Mouse (Mus musculus) embryonic facial prominence, embryonic 14.5 days (tissue): ENCODE measurements around the gene Tprg. TPM values are rescaled to one million over a fixed set of nuclear protein-coding genes. Genes with fewer than 3 reads are reported as not detected.

Source experiments
- ATAC-seq: fragments of 200-750 bp; cut with Nextera tagmentation; 2 replicates; pipeline ENCODE4 v1.8.0; 2017; ENCODE audit warnings: low read depth, moderate number of reproducible peaks, moderate TSS enrichment
- DNase-seq: peaks from one replicate; pipeline ENCODE4 v3.0.0-alpha.2; 2015; ENCODE audit warnings: low spot score
- H3K27ac ChIP-seq: fragments of 300-500 bp; sonication (generic); replicated peaks from 2 replicates; pipeline ENCODE4 v1.5.1; 2014; ENCODE audit warnings: low read depth, mild to moderate bottlenecking, low read length, moderate library complexity
- H3K27me3 ChIP-seq: fragments of 300-500 bp; sonication (generic); replicated peaks from 2 replicates; pipeline ENCODE4 v1.6.1; 2014; ENCODE audit warnings: low read length; ENCODE audit not compliant: control insufficient read depth, insufficient read depth
- H3K36me3 ChIP-seq: fragments of 300-500 bp; sonication (generic); 2 replicates; pipeline ENCODE4 v1.6.1; 2014; ENCODE audit warnings: low read length, mixed read lengths; ENCODE audit not compliant: control insufficient read depth, insufficient read depth
- H3K4me1 ChIP-seq: fragments of 300-500 bp; sonication (generic); 2 replicates; pipeline ENCODE4 v1.6.1; 2014; ENCODE audit warnings: antibody characterized with exemption, low read length; ENCODE audit not compliant: control insufficient read depth, insufficient read depth
- H3K4me2 ChIP-seq: fragments of 300-500 bp; sonication (generic); 2 replicates; pipeline ENCODE4 v1.6.1; 2014; ENCODE audit warnings: low read depth, mild to moderate bottlenecking, low read length, moderate library complexity, mixed read lengths
- H3K4me3 ChIP-seq: fragments of 300-500 bp; sonication (generic); 2 replicates; pipeline ENCODE4 v1.5.1; 2014; ENCODE audit warnings: low read depth, mild to moderate bottlenecking, low read length
- H3K9ac ChIP-seq: fragments of 300-500 bp; sonication (generic); 2 replicates; pipeline ENCODE4 v1.6.1; 2014; ENCODE audit warnings: low read depth, mild to moderate bottlenecking, low read length, moderate library complexity, mixed read lengths
- H3K9me3 ChIP-seq: fragments of 300-500 bp; sonication (generic); 2 replicates; pipeline ENCODE4 v1.6.1; 2016; ENCODE audit warnings: low read length; ENCODE audit not compliant: control insufficient read depth
- WGBS: fragments of 180-500 bp; shearing (Covaris S2); extraction: QIAGEN DNeasy Blood & Tissue Kit; methylation state at CpG from one replicate; pipeline ENCODE4 v1.1.7; 2014; 5-methylcytosine and 5-hydroxymethylcytosine counted together
- polyA plus RNA-seq: library from polyadenylated mRNA; unstranded; fragments of >200 nt; fragmentation: Nextera tagmentation; extraction: Ambion mirVana; gene quantifications from 2 replicates; pipeline ENCODE4 v1.2.1, GENCODE M21; 2014

Gene Tprg
- polyA plus RNA-seq, 1 experiment from 2014 or later = 3.5 TPM

GRCm38 (mm10) chr16:25468662-25469061, 182.0 kb downstream of the Tprg start:
- H3K9ac ChIP-seq = no peak overlapping the region
- ATAC-seq (0 out of 2 replicates have a peak, but pooled peaks have one; percentile 33), DNase-seq (peak; percentile 37)
- no peaks in the 10 kb centered on the region for H3K27me3 ChIP-seq
- no peaks in the 10 kb centered on the region for H3K36me3 ChIP-seq
- H3K9me3 ChIP-seq = no peaks in the 10 kb centered on the region
- H3K27ac ChIP-seq = no peak overlapping the region
- H3K4me1 ChIP-seq = peaks cover 12% of the 10 kb centered on the region
- WGBS = 46% methylated on average over 5 of the region's 5 CpGs
- H3K4me3 ChIP-seq = no peak overlapping the region
- H3K4me2 ChIP-seq = no peak overlapping the region
